8 mouse cellular contexts compared by ENCODE assay signal in genomic region chr3:9067048-9067447, GRCm38 (mm10).
DNase-seq lines count a peak whose midpoint lies in the region; ATAC-seq and TF ChIP-seq lines count a peak whose summit lies in the region.

No protein-coding gene starts in this region.

- H3K27me3 ChIP-seq in heart, embryonic 10.5 days (ENCODE audit: insufficient read depth, poor library complexity, severe bottlenecking) = no peaks in the 10 kb centered on the region
- no peaks in the 10 kb centered on the region for H3K27me3 ChIP-seq in neural tube, embryonic 15.5 days (replicated peaks)
- no peaks in the 10 kb centered on the region for H3K27me3 ChIP-seq in testis, adult 2 months (ENCODE audit: control insufficient read depth, insufficient read depth, low read length)

- no peak overlapping the region for H3K27ac ChIP-seq in heart, embryonic 10.5 days
- H3K27ac ChIP-seq in neural tube, embryonic 15.5 days (replicated peaks) = no peak overlapping the region
- H3K27ac ChIP-seq in testis, adult 2 months (ENCODE audit: control insufficient read depth, insufficient read depth, low read depth, low read length) = no peak overlapping the region

- peak; percentile 35; the same call in 1 of the 2 replicates for ATAC-seq in neural tube, embryonic 15.5 days (ENCODE audit: low FRiP score)

- no peaks in the 10 kb centered on the region for H3K36me3 ChIP-seq in heart, embryonic 10.5 days
- H3K36me3 ChIP-seq in neural tube, embryonic 15.5 days = no peaks in the 10 kb centered on the region
- H3K36me3 ChIP-seq in testis, adult 2 months (ENCODE audit: control insufficient read depth, insufficient read depth, low read length) = no peaks in the 10 kb centered on the region

- no peaks in the 10 kb centered on the region for H3K9me3 ChIP-seq in heart, embryonic 10.5 days
- no peaks in the 10 kb centered on the region for H3K9me3 ChIP-seq in neural tube, embryonic 15.5 days (replicated peaks)

- no peak overlapping the region for H3K4me3 ChIP-seq in heart, embryonic 10.5 days
- H3K4me3 ChIP-seq in neural tube, embryonic 15.5 days (replicated peaks) = no peak overlapping the region
- no peak overlapping the region for H3K4me3 ChIP-seq in testis, adult 2 months (ENCODE audit: control insufficient read depth, low read depth, low read length)

- TF ChIP-seq CTCF in testis, adult 2 months (IDR thresholded peaks at IDR 0.05; ENCODE audit: control insufficient read depth, insufficient read depth, insufficient replicate concordance, low read depth, low read length) = peak; percentile 68

- peak; percentile 71 for DNase-seq in A20 (ENCODE audit: low read depth, low spot score)
- DNase-seq in adrenal gland, postnatal 10 days = peak; percentile 92
- peak; percentile 76 for DNase-seq in embryo, embryonic 9.5 days (ENCODE audit: extremely low spot score)
- peak; percentile 84 for DNase-seq in heart, embryonic 10.5 days (ENCODE audit: low spot score)
- DNase-seq in kidney, postnatal 25 days = peak; percentile 80 to 86
- DNase-seq in lung, adult 18-20 months = peak; percentile 70 to 78

- no peaks in the 10 kb centered on the region for H3K4me1 ChIP-seq in heart, embryonic 10.5 days
- H3K4me1 ChIP-seq in neural tube, embryonic 15.5 days = no peaks in the 10 kb centered on the region; the same call in 1 of the 2 replicates
- no peaks in the 10 kb centered on the region; the same call in 1 of the 2 replicates for H3K4me1 ChIP-seq in testis, adult 2 months (ENCODE audit: control insufficient read depth, insufficient read depth, low read length)

- WGBS in heart, embryonic 10.5 days = 5% methylated on average over 12 of the region's 12 CpGs
- WGBS in neural tube, embryonic 15.5 days = 3% methylated on average over 12 of the region's 12 CpGs

- H3K4me2 ChIP-seq in neural tube, embryonic 15.5 days = no peak overlapping the region

- no peak overlapping the region for H3K9ac ChIP-seq in neural tube, embryonic 15.5 days (replicated peaks)

- TF ChIP-seq POLR2A in testis, adult 2 months (IDR thresholded peaks at IDR 0.05; ENCODE audit: control insufficient read depth, low read depth, low read length) = no peak
